Mouse (Mus musculus) common myeloid progenitor, adult 5-6 weeks (primary cell): Measurements from ENCODE around the gene Scml2. TPM values are rescaled to one million over a fixed set of nuclear protein-coding genes. Genes with fewer than 3 reads are reported as not detected.
"Not testable (repeated sequence)": the region's sequence is repeated elsewhere in the genome, so short reads cannot be mapped to it uniquely, and the experiment has no call there.

ENCODE experiments used
- ATAC-seq: replicated peaks from 2 replicates; pipeline ENCODE4 v1.8.0; 2016; ENCODE audit warnings: low read depth, mild to moderate bottlenecking, moderate TSS enrichment, inconsistent platforms; ENCODE audit not compliant: poor library complexity, severe bottlenecking
- total RNA-seq: library from RNA; stranded (forward); fragments of 200-1000, 187-1606 nt; gene quantifications from 2 replicates; pipeline ENCODE4 v1.2.3, GENCODE M21; 2017

Scml2 gene
- 4.5 and 6.0 TPM in 2 replicates for total RNA-seq

DNA sequence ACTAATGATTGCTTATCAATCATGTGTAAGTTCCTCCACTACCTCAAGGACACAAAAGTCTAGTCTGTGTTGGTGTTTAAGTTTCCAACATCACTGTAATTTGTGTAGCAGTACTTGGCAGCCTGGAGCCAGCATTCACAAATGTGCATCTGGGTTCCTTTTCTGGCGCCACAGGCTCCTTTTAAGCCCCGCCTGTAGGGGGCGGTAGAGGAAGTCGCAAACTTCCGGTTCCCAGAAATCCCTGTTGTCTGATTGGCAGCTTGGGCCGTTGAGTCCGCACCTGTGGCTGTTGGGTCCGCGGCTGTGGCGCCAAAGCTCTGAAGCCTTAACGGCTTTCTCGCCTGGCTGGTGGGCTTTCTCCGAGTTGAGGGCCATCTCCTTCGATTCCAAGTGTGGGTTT lies at the start of gene Scml2:
TSS of gene Scml2 (plus strand) at position 301 of the 400 bp plus-strand sequence.
- ATAC-seq: not testable (repeated sequence)

- not testable (repeated sequence) for ATAC-seq
These were observed 41.4 kb upstream of the Scml2 start for GRCm38 (mm10) chrX:161075576-161075975.

GRCm38 (mm10) chrX:161162314-161163068 lies 45.5 kb downstream of the Scml2 start:
- ATAC-seq: peak; percentile 100

DNA sequence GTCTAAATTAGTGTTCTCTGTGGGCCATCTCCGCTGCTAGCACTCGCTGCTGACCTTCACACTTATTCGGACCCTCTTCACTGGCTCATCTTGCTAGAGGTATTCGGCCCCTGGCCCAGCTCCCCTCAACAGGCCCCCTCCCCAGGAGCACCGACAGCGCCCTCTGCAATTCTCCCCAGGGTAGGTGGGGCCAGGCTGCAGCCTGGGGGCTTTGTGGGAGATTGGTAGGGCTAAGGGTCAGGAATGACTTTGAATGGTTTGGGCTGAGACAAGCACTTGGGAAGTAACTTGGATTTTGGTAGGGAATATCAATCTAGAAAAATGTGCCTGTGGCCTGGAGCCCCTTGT lies 46.0 kb downstream of the Scml2 start:
- ATAC-seq: no peak

DNA sequence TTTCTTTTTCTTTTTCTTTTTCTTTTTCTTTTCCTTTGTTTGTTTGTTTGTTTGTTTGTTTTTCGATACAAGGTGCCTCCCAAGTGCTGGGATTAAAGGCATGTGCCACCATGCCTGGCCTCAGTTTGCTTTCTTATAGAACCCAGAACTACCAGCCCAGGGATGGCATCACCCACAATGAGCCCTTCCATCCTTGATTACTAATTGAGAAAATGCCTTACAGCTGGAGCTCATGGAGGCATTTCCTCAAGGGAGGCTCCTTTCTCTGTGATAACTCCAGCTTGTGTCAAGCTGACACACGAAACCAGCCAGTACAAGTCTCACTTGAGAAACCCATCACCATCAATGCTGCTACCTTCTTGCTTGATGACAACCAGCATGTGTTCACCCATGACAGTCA lies 170.2 kb downstream of the Scml2 start, which contains the start of gene Gm15262:
TSS of gene Gm15262 (plus strand) at position 301 of the 400 bp plus-strand sequence.
- not testable (repeated sequence) for ATAC-seq

Other genes starting within 250 kb of the Scml2 start
- gene Gja6, start 210.1 kb upstream of the Scml2 start, total RNA-seq: not detected in 2 replicates
- 1.5 and 2.4 TPM in 2 replicates for gene Cdkl5, start 122.5 kb upstream of the Scml2 start, total RNA-seq
- not detected in 2 replicates for gene Gm15262, start 170.3 kb downstream of the Scml2 start, total RNA-seq